Mouse (Mus musculus) small intestine, adult 10 weeks (tissue): Measurements from ENCODE around the gene 4930562C15Rik. TPM values are rescaled to one million over a fixed set of nuclear protein-coding genes. Genes with fewer than 3 reads are reported as not detected.

Experiments
- polyA plus RNA-seq: library from polyadenylated mRNA; stranded (reverse); fragments of 350-450 nt; fragmentation: Illumina TruSeq; extraction: RNeasy Lipid Tissue Mini Kit (QIAGEN cat#74804); gene quantifications from one replicate; pipeline ENCODE4 v1.2.3, GENCODE M21; 2014; ENCODE audit warnings: low replicate concordance

4930562C15Rik gene
- not detected for polyA plus RNA-seq

DNA sequence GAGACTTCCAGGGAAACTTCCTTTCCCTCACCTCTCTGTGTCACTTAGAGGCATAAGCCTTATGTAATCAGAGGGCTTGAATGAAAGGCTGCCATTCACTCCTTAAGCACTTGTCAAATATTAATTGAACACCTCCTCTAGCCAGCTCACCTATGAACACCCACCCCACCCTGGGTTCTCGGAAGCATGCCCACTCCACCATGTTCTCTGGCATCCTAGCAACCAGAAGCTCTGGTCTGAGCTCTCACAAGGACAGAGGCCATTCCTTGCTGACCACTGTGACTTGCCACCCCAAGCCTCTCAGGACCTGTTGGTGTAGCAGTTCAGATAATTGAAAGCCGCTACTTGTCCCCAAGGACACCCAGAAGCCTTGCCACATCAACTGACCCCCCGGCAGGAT lies at the start of gene 4930562C15Rik:
Gene 4930562C15Rik, plus strand, starts transcription at position 226 of the 400 bp plus-strand sequence.

GRCm38 (mm10) chr16:4789810-4790559 lies 45.2 kb upstream of the 4930562C15Rik start, which contains the start of gene Cdip1:
Gene Cdip1, minus strand, starts transcription at chr16:4790292.

DNA sequence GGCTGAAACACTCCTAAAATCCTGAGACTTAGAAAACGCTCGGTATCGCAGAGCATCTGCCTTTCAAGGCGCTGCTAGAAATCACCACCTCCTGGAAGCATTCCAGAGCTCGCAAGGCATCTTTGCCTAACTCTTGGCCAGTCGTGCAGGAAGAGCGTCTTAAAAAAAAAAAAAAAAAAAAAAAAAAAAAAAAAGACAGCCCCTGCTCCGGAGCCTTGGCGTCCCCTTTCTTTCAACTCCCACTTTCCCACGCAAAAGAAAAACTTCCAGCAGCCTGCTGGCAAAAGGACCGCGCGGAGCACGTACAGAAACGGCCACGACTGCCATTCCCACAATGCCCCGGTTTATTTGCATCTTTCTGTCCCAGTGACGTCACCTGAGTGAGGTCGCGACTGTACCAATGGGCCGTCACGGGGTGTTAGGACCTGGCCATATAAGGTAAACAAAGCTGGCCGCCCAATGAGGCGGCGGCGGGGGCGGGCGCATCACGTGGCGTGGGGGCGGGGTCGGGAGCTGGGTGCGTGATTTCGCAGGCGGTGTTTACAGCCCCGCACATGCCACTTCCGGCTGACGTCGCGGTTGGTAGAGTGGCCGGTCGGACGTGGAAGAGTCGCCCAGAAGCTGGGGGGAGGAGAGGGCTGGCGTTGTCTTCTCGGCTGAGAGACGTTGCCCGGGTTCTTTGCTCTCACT lies 45.1 kb downstream of the 4930562C15Rik start, which contains the start of gene Ubald1:
Gene Ubald1, minus strand, starts transcription at position 180 of the 690 bp plus-strand sequence.

DNA sequence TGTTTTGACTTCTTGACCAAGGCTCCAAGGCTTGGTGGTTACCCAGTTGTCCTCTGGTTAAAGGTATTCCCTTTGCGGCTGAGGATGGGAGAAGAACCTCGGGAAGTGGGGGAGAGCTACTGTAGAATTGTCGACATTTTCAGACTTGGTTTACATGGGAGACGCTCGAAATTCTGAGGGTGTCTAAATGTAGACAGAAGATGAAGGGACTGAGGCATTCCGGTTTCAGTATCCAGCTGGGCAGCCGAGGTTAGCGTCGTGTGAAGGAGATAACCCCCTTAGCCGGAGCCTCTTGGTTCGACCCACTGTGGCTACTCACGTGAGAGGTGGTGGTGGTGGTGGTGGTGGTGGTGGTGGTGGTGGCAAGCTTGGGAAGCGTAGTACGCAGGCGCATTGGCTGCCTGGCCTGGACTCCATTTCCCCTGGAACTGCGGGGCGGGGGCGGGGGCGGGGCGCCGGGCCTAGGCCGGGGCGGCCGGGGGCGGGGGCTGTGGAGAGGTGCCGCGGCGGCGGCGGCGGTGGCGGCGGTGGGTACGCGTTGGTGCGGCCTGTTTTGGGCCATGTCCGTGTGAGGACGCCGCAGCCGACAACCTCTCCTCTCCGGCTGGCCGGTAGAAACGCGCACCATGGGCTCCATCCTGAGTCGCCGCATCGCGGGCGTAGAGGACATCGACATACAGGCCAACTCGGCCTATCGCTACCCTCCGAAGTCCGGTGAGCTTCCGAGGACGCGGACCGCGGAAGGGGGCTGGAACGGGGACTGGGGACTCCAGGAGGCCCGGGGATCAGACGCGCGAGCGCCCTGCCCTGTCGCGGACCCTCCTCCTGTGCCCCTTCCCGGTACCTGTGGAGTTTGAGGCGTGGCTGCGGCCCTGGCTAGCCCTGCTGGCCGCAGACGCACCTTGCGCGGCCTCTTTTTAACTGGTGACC lies 50.8 kb downstream of the 4930562C15Rik start, which contains the start of gene Mgrn1:
Gene Mgrn1, plus strand, starts transcription at position 490 of the 930 bp plus-strand sequence.

Other genes starting within 250 kb of the 4930562C15Rik start
- gene Glis2, start 240.7 kb upstream of the 4930562C15Rik start, polyA plus RNA-seq, result 0.56 TPM
- gene Pam16, start 210.4 kb upstream of the 4930562C15Rik start, polyA plus RNA-seq, result 8.9 TPM
- 0.48 TPM for gene Vasn, start 195.5 kb upstream of the 4930562C15Rik start, polyA plus RNA-seq
- gene Dnaja3, start 195.4 kb upstream of the 4930562C15Rik start, polyA plus RNA-seq, result 18.0 TPM
- gene Coro7, start 155.6 kb upstream of the 4930562C15Rik start, polyA plus RNA-seq, result 1.3 TPM
- 0.71 TPM for gene Nmral1, start 116.1 kb upstream of the 4930562C15Rik start, polyA plus RNA-seq
- gene Hmox2, start 109.1 kb upstream of the 4930562C15Rik start, polyA plus RNA-seq, result 47.3 TPM
- 40.1 TPM for gene Cdip1, start 45.1 kb upstream of the 4930562C15Rik start, polyA plus RNA-seq
- gene Ubald1, start 44.9 kb downstream of the 4930562C15Rik start, polyA plus RNA-seq, result 0.22 TPM
- gene Mgrn1, start 50.8 kb downstream of the 4930562C15Rik start, polyA plus RNA-seq, result 4.9 TPM
- 2.7 TPM for gene Nudt16l1, start 103.3 kb downstream of the 4930562C15Rik start, polyA plus RNA-seq
- 2.9 TPM for gene Anks3, start 128.8 kb downstream of the 4930562C15Rik start, polyA plus RNA-seq
- gene Sept12, start 162.4 kb downstream of the 4930562C15Rik start, polyA plus RNA-seq, result not detected
- not detected for gene Smim22, start 171.9 kb downstream of the 4930562C15Rik start, polyA plus RNA-seq
- 0.85 TPM for gene Rogdi, start 178.1 kb downstream of the 4930562C15Rik start, polyA plus RNA-seq
- 58.3 TPM for gene Glyr1, start 214.4 kb downstream of the 4930562C15Rik start, polyA plus RNA-seq
- 19.9 TPM for gene Ubn1, start 214.6 kb downstream of the 4930562C15Rik start, polyA plus RNA-seq